Mouse (Mus musculus) embryonic facial prominence, embryonic 12.5 days (tissue): ENCODE measurements at regions not wholly inside any gene's neighbourhood (a gene's known extent, or its start where the extent isn't known, plus 50 kb on each side); places are given as distances from the start of the nearest gene placed in this dataset.

Experiments used
- ATAC-seq: fragments of 200-750 bp; cut with Nextera tagmentation; 2 replicates; pipeline ENCODE4 v1.8.0; 2017; ENCODE audit not compliant: insufficient number of reproducible peaks, insufficient read depth, low FRiP score, low TSS enrichment
- H3K27ac ChIP-seq: fragments of 300-500 bp; sonication (generic); 2 replicates; pipeline ENCODE4 v1.5.1; 2016; ENCODE audit warnings: mild to moderate bottlenecking
- H3K27me3 ChIP-seq: fragments of 300-500 bp; sonication (generic); 2 replicates; pipeline ENCODE4 v1.6.1; 2016; ENCODE audit warnings: mild to moderate bottlenecking, moderate library complexity
- H3K36me3 ChIP-seq: fragments of 300-500 bp; sonication (generic); 2 replicates; pipeline ENCODE4 v1.6.1; 2016; ENCODE audit warnings: mild to moderate bottlenecking
- H3K4me1 ChIP-seq: fragments of 300-500 bp; sonication (generic); 2 replicates; pipeline ENCODE4 v1.6.1; 2016
- H3K4me2 ChIP-seq: fragments of 300-500 bp; sonication (generic); replicated peaks from 2 replicates; pipeline ENCODE4 v1.6.1; 2016; ENCODE audit warnings: mild to moderate bottlenecking, moderate library complexity
- H3K4me3 ChIP-seq: fragments of 300-500 bp; sonication (generic); 2 replicates; pipeline ENCODE4 v1.5.1; 2016; ENCODE audit warnings: mild to moderate bottlenecking
- H3K9ac ChIP-seq: fragments of 300-500 bp; sonication (generic); 2 replicates; pipeline ENCODE4 v1.6.1; 2016; ENCODE audit warnings: mild to moderate bottlenecking, moderate library complexity
- H3K9me3 ChIP-seq: fragments of 300-500 bp; sonication (generic); 2 replicates; pipeline ENCODE4 v1.6.1; 2016; ENCODE audit warnings: mild to moderate bottlenecking, moderate library complexity
- WGBS: fragments of 180-500 bp; shearing (Covaris S2); methylation state at CpG from one replicate; pipeline ENCODE4 v1.1.7; 2016; 5-methylcytosine and 5-hydroxymethylcytosine counted together

- peaks cover 4% of the 10 kb centered on the region; the same call in 1 of the 2 replicates for H3K4me1 ChIP-seq
- no peak overlapping the region for H3K4me3 ChIP-seq
- no peaks in the 10 kb centered on the region for H3K9me3 ChIP-seq
- WGBS, result 67% methylated on average over 8 of the region's 8 CpGs
- no peak overlapping the region for H3K9ac ChIP-seq
- ATAC-seq, result no peak
- no peaks in the 10 kb centered on the region for H3K27me3 ChIP-seq
- no peak overlapping the region for H3K4me2 ChIP-seq
- no peaks in the 10 kb centered on the region for H3K36me3 ChIP-seq
- no peak overlapping the region for H3K27ac ChIP-seq
These were observed 69.5 kb upstream of the Mrps9 start for GRCm38 (mm10) chr1:42781533-42781932.

- Histone ChIP-seq H3K4me2 (no peak overlapping the region), H3K27me3 (no peaks in the 10 kb centered on the region)
These were observed 67.9 kb upstream of the Mrps9 start for GRCm38 (mm10) chr1:42783072-42783672.

GRCm38 (mm10) chr1:42787240-42787639 lies 63.8 kb upstream of the Mrps9 start:
- H3K9me3 ChIP-seq, result no peaks in the 10 kb centered on the region
- ATAC-seq, result no peak
- no peak overlapping the region for H3K4me3 ChIP-seq
- no peak overlapping the region for H3K27ac ChIP-seq
- H3K9ac ChIP-seq, result no peak overlapping the region
- H3K36me3 ChIP-seq, result no peaks in the 10 kb centered on the region
- WGBS, result 60% methylated on average over 7 of the region's 7 CpGs
- no peak overlapping the region for H3K4me2 ChIP-seq
- H3K4me1 ChIP-seq, result no peaks in the 10 kb centered on the region
- no peaks in the 10 kb centered on the region for H3K27me3 ChIP-seq

More at GRCm38 (mm10) chr1:42783072-42783672, 67.9 kb upstream of the Mrps9 start:
- no peak overlapping the region for H3K4me3 ChIP-seq
- 78% methylated on average over 7 of the region's 7 CpGs for WGBS
- peaks cover 4% of the 10 kb centered on the region; the same call in 1 of the 2 replicates for H3K4me1 ChIP-seq
- H3K27ac ChIP-seq, result no peak overlapping the region
- no peak overlapping the region for H3K9ac ChIP-seq
- no peaks in the 10 kb centered on the region for H3K9me3 ChIP-seq
- no peaks in the 10 kb centered on the region for H3K36me3 ChIP-seq
- no peak for ATAC-seq

DNA sequence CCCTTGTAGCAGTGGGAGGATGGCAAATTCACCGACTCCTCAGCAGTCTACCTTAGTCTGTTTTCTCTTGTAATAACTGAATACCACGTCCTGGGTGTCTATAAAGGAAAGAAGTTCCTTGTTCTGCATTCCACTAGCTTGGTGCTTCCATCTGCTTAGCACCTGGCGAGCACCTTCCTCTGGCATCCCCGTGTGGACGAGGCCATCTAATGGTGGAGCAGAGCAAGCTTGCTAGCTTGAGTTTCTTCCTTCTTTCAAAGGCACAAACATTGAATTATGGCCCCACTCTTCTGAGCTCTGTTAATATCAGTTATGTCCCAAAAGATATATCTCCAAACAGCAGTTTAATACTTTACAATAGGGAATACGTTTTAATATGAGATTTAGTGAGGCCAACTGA lies 62.6 kb upstream of the Mrps9 start:
- Histone ChIP-seq H3K27ac (no peak overlapping the region), H3K9ac (no peak overlapping the region), H3K9me3 (no peaks in the 10 kb centered on the region), H3K4me2 (no peak overlapping the region), H3K36me3 (no peaks in the 10 kb centered on the region), H3K4me1 (no peaks in the 10 kb centered on the region), H3K27me3 (no peaks in the 10 kb centered on the region), H3K4me3 (no peak overlapping the region)
- ATAC-seq, result no peak
- 69% methylated on average over 6 of the region's 6 CpGs for WGBS
